Mouse (Mus musculus) left cerebral cortex, adult 2 months (tissue): ENCODE data around the gene Atf6b. TPM values are rescaled to one million over a fixed set of nuclear protein-coding genes. Genes with fewer than 3 reads are reported as not detected.
A peak's percentile ranks its signal among the peaks of the same experiment; 100 is the strongest.

Experiments
- DNase-seq, 2 experiments: peaks; one replicate each; pipeline ENCODE4 v3.0.0; 2021 to 2022; ENCODE audit warnings: low spot score in 2 of 2, mixed read lengths in 1 of 2; ENCODE audit errors: extremely low spot score in 1 of 2
- H3K27ac ChIP-seq: fragments of 200-600 bp; 2 replicates; pipeline ENCODE4 v1.8.1; 2022
- H3K4me3 ChIP-seq: fragments of 200-600 bp; 2 replicates; pipeline ENCODE4 v1.8.1; 2022
- CTCF ChIP-seq: fragments of 200-600 bp; IDR thresholded peaks from 2 replicates; pipeline ENCODE4 v1.8.1; 2022; ENCODE audit warnings: antibody characterized with exemption, mild to moderate bottlenecking, moderate library complexity
- intact Hi-C: fragments of 180-260 bp; cut with DNase I; formaldehyde crosslinking; loops from one replicate; pipeline ENCODE4 v1.15.1; 2025
- total RNA-seq, 2 experiments: library from RNA; stranded (reverse); gene quantifications; 2 replicates each; pipeline ENCODE4 v1.2.3; 2021

Gene Atf6b
- total RNA-seq, 2 experiments from 2014 or later = 64.3 to 66.4 TPM

- no peak for DNase-seq
- intact Hi-C loops = no loop called here
- Histone ChIP-seq H3K4me3 (no peak overlapping the region), H3K27ac (no peak overlapping the region)
- TF ChIP-seq CTCF = no peak
Measured at GRCm38 (mm10) chr17:34688889-34689288, 41.9 kb downstream of the Atf6b start.

GRCm38 (mm10) chr17:34690458-34690857, 43.5 kb downstream of the Atf6b start:
- intact Hi-C loops = no loop called here
- Histone ChIP-seq H3K4me3 (no peak overlapping the region), H3K27ac (no peak overlapping the region)
- TF ChIP-seq CTCF = no peak
- DNase-seq = no peak

- H3K4me3 ChIP-seq = no peak overlapping the region
- no peak for TF ChIP-seq CTCF
- H3K27ac ChIP-seq = no peak overlapping the region
- intact Hi-C loops = no loop called here
- no peak for DNase-seq
Measured at GRCm38 (mm10) chr17:34692906-34693305, 46.0 kb downstream of the Atf6b start.

GRCm38 (mm10) chr17:34699575-34700408, 52.8 kb downstream of the Atf6b start:
- no peak for TF ChIP-seq CTCF
- Histone ChIP-seq H3K27ac (peak overlapping the region; percentile 89), H3K4me3 (no peak overlapping the region)
- DNase-seq = peak; percentile 53 to 62
- intact Hi-C loops = loop anchor here (2.0 kb wide), 1 partner anchor 79 kb away; no protein-coding TSS in a partner anchor

GRCm38 (mm10) chr17:34700671-34701071, 53.7 kb downstream of the Atf6b start:
- Histone ChIP-seq H3K27ac (peak overlapping the region; percentile 89), H3K4me3 (no peak overlapping the region)
- TF ChIP-seq CTCF = no peak
- intact Hi-C loops = loop anchor here (2.0 kb wide), 1 partner anchor 78 kb away; no protein-coding TSS in a partner anchor
- peak in 1 of 2 experiments; percentile 26 for DNase-seq

Other genes with a start within 250 kb of the Atf6b start
- 1 to 10 TPM; 2.5 to 4.4 TPM for gene BC051142, start 248.3 kb upstream of the Atf6b start, total RNA-seq
- gene Btnl4, start 169.8 kb upstream of the Atf6b start, total RNA-seq = not detected
- gene Btnl6, start 129.8 kb upstream of the Atf6b start, total RNA-seq = not detected
- gene Notch4, start 82.9 kb upstream of the Atf6b start, total RNA-seq = 10 to 100 TPM in 1 of 2 experiments, 1 to 10 TPM in 1; 9.1 to 18.3 TPM
- gene Gpsm3, start 57.3 kb upstream of the Atf6b start, total RNA-seq = 1 to 10 TPM; 1.8 to 3.3 TPM
- gene Pbx2, start 55.9 kb upstream of the Atf6b start, total RNA-seq = 10 to 100 TPM; 49.6 to 68.5 TPM
- 1 to 10 TPM in 1 of 2 experiments, under 1 TPM in 1; 0.47 to 1.2 TPM for gene Ager, start 49.3 kb upstream of the Atf6b start, total RNA-seq
- gene Rnf5, start 43.5 kb upstream of the Atf6b start, total RNA-seq = 10 to 100 TPM; 70.7 to 71.5 TPM
- gene Agpat1, start 42.9 kb upstream of the Atf6b start, total RNA-seq = 100 to 1,000 TPM; 156 to 166 TPM
- gene Egfl8, start 31.2 kb upstream of the Atf6b start, total RNA-seq = 1 to 10 TPM; 2.9 to 3.5 TPM
- gene Ppt2, start 18.6 kb upstream of the Atf6b start, total RNA-seq = 10 to 100 TPM; 47.3 to 48.6 TPM
- 100 to 1,000 TPM; 172 to 205 TPM for gene Prrt1, start 17.6 kb upstream of the Atf6b start, total RNA-seq
- gene Fkbpl, start 2.4 kb upstream of the Atf6b start, total RNA-seq = 10 to 100 TPM; 10.9 to 16.9 TPM
- 1 to 10 TPM; 1.5 to 2.4 TPM for gene Tnxb, start 23.4 kb downstream of the Atf6b start, total RNA-seq
- 10 to 100 TPM; 10.8 to 11.2 TPM for gene C4b, start 96.7 kb downstream of the Atf6b start, total RNA-seq
- not detected for gene Cyp21a1, start 157.4 kb downstream of the Atf6b start, total RNA-seq
- 10 to 100 TPM; 54.8 to 61.5 TPM for gene Stk19, start 189.8 kb downstream of the Atf6b start, total RNA-seq
- 10 to 100 TPM; 33.6 to 41.4 TPM for gene Dxo, start 189.9 kb downstream of the Atf6b start, total RNA-seq
- gene Skiv2l, start 203.1 kb downstream of the Atf6b start, total RNA-seq = 10 to 100 TPM; 70.1 to 70.4 TPM
- gene Nelfe, start 203.2 kb downstream of the Atf6b start, total RNA-seq = 10 to 100 TPM; 35.3 to 40.3 TPM
- gene Cfb, start 215.4 kb downstream of the Atf6b start, total RNA-seq = under 1 TPM in 1 of 2 experiments, not detected in 1; 0.14 TPM
- gene Zbtb12, start 232.3 kb downstream of the Atf6b start, total RNA-seq = 1 to 10 TPM; 6.5 to 7.4 TPM
- gene Gm20547, start 234.9 kb downstream of the Atf6b start, total RNA-seq = not detected